Mouse (Mus musculus): ENCODE results near the gene Spata2l. TPM values are rescaled to one million over a fixed set of nuclear protein-coding genes. Genes with fewer than 3 reads are reported as not detected.
"Not testable (repeated sequence)": the region's sequence is repeated elsewhere in the genome, so short reads cannot be mapped to it uniquely, and the experiment has no call there.

Spata2l gene
- polyA plus RNA-seq, 1 experiment from 2014 or later = 8.4 TPM

DNA sequence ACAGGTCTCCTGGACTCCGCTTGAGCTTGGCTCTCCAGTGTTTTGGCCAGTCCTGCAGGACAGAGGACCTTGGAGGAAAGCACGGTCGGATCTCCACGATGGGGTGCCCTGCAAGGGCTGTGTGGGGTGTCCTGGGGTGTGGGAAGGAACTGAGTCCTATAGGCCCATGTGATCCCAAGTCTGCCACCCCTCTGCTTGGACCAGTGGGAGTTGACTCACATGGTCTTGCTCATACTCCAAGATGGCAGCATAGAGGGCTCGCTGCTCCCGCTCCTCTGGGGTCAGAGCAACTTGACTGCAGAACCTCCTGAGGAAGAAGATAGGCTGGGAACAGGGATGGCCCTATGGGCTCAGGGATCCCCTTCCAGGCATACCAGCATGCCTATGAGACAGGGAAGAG, 11.7 kb upstream of the Spata2l start:
- no peak for DNase-seq (ENCODE audit: low spot score)

GRCm38 (mm10) chr8:123245543-123245942, 9.5 kb upstream of the Spata2l start:
- no peak for DNase-seq (ENCODE audit: low spot score)

DNA sequence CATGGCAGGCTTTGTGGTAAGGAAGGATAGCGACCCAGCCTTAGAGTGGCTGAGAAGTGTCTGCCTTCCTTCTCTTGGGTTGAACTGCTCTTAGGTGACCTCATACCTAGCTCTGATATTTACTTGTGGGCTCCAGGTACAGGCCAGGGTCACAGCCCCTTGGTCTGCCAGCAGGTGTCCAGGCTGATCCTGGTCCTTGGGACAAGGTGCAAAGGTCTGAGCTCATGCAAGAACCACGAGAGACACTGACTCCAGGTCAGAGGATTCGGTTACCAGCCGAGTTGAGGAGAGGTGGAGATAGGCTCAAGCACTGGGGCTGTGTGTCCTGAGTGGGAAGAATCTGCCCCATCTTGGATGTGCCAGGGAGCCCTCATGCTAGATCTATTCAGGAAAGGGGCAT, 8.3 kb upstream of the Spata2l start:
- DNase-seq (ENCODE audit: low spot score) = no peak

GRCm38 (mm10) chr8:123243053-123243452, 7.0 kb upstream of the Spata2l start:
- DNase-seq (ENCODE audit: low spot score) = no peak

DNA sequence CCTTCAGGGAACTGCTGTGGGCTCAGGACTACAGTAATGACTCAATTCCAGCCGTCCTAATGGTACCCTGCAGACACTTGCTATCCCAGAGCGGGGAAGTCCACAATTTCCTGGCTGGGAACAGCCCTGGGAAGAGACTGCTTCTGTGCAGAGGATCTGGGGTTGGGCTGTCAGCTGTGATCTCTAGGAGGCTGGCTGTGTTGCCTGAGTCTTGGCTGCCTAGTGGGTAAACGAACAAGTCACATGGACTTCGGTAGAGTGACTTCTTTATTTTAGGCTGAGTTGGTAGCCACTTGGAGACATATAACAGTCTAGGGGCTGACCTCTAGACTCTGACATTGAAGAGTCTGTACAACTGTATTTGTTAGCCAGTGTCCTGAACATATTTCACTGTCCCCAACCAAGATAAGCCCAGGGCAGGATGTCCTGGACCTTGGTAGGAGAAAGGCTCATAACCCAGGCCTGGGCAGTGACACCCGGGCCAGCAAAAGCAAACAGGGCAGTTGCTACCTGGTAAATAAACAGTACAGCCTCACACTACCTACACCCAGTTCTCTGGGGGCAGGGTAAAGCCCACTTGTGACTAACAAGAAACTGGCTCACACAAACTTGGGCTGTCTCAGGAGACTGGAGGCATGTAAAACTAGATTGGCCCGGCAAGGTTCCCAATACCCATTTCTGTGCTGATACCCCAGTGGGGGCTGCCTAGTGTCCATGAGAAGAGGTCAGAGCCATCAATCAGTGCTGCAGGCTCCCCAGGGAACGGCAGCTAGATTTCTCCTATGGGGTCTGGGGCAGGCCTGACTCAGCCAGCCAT, 6.3 kb upstream of the Spata2l start:
- DNase-seq (ENCODE audit: low spot score) = no peak

- no peak for DNase-seq (ENCODE audit: low spot score)
Measured at GRCm38 (mm10) chr8:123239398-123239797, 3.4 kb upstream of the Spata2l start.

- DNase-seq (ENCODE audit: low spot score) = no peak
Measured at GRCm38 (mm10) chr8:123234918-123235519, 1.0 kb downstream of the Spata2l start.

GRCm38 (mm10) chr8:123233760-123234159, 2.3 kb downstream of the Spata2l start:
- no peak for DNase-seq (ENCODE audit: low spot score)

DNA sequence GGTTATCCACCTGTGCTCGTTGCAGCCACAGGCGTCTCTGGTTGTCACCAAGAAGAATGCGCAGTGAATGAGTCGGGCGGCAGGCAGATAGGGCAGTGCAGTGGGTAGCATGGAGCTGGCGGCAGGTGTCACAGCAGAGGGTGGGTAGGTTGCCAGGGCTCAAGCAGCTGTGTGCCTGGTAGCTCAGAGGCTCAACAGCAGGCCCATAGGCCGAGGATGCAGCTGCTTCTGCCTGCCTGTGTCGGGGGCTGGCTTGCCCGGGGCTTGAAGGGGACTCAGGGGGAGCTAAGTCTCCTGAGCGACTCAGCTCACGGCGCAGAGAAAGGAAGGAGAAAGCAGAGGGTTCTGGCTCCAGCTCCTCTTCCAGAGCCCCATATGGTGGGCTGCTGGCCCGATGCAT, 2.7 kb downstream of the Spata2l start:
- DNase-seq (ENCODE audit: low spot score) = no peak

GRCm38 (mm10) chr8:123232553-123232952, 3.5 kb downstream of the Spata2l start:
- no peak for DNase-seq (ENCODE audit: low spot score)

GRCm38 (mm10) chr8:123231742-123232141, 4.3 kb downstream of the Spata2l start:
- no peak for DNase-seq (ENCODE audit: low spot score)

DNA sequence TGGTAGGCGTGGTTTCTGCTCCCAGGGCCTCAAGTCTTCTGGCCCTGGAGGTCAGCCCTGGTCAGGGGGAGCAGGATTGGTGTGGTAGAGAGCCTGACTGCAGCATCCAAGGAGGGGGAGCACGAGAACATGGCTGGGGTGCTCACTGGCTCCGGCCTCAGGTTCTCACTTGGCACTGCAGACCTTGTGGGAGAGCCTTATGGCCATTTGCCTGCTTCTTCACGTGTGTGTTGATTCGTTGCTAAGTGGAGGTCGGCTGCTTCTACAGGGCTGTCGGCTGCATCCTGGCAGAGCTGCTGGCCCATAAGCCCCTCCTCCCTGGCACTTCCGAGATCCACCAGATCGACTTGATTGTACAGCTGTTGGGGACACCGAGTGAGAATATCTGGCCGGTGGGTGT, 5.7 kb downstream of the Spata2l start:
- not testable (repeated sequence) for DNase-seq (ENCODE audit: low spot score)

GRCm38 (mm10) chr8:123228416-123228815, 7.6 kb downstream of the Spata2l start:
- no peak for DNase-seq (ENCODE audit: low spot score)

- peak; percentile 87 for DNase-seq (ENCODE audit: low spot score)
Measured at GRCm38 (mm10) chr8:123224278-123225266, 11.5 kb downstream of the Spata2l start, which contains the start of gene Cdk10. TSS of gene Cdk10 (plus strand) at chr8:123224842.

GRCm38 (mm10) chr8:123220917-123221316, 15.1 kb downstream of the Spata2l start:
- no peak for DNase-seq (ENCODE audit: low spot score)

DNA sequence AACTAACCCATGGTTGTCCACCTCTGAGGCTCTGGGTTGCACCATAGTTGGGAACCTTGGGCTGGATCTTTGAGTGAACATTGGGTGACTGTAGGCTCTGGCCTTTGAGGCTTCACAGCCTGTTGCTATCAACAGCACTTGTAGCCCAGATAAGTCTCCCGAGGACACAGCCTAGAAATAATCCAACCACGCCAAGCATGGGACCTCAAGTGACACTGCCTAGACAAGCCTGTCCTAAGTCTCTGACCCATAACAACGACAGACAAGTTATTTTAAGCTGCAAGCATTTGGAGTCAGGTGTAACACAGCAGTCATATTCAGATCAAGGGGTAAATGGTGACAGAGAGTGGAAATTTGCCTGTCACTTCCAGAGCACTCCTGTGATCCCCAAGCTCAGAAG, 20.6 kb downstream of the Spata2l start:
- no peak for DNase-seq (ENCODE audit: low spot score)

- no peak for DNase-seq (ENCODE audit: low spot score)
Measured at GRCm38 (mm10) chr8:123213118-123213772, 22.8 kb downstream of the Spata2l start.

DNA sequence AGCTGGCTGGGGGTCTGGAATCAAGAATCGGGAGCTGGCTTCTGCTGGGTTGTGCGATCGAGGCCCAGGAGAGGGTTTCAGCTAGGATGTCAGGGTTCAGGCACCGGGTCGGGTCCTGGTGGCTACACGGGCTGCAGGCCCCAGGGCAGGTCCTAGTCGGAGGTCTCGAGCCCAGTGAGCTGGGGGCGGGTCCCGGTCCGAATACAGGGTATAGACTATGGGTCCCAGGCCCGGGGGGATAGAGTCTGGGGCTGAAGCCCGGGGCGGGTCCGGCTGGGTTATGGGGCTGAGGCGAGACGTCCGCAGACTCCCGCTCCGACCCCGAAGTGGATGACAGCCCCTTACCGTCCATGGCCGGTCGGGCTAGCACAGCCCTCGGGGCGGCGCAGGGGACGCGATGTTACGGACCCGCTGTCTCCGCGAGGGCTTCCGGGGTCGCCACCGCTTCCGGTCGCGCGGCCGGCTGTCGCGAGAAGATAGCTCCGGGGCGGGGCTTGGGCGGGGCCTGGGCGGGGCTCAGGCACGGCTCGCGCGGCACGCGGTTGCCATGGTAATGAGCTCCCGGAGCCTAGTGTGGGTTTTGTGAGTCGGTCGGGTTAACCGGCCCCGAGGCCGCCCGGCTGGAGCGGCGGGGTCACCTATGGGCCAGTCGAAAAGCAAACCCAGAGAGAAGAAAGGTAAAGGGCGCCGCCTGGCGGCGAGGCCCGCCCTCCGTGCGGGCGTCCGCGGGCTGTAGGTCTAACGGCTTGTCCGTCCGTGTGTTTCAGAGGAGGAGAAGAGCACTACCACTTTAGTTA, 23.5 kb downstream of the Spata2l start, which contains the start of the genes Chmp1a and Spata33:
Chmp1a (minus strand) TSS at position 443 of the 797 bp plus-strand sequence.
Spata33 (plus strand) TSS at position 512 of the 797 bp plus-strand sequence.
- peak; percentile 93 for DNase-seq (ENCODE audit: low spot score)

DNA sequence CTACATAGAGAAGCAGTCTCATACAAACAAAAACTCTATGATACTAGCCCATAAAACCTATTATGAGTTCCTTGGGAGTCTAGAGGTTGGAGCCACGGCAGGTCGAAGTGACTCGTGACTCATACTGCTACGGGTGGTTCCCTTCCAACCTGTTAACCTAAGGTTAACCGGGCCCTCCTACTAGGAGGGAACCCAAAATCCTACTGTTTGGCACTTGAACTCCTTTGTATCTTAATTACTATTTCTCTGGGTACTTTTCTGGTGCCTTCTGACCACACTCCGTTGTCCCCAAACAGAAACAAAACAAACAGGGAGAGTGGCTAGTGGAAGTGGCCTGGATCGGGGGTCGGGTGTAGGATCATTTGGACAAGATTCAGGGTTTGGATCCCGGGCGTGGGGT, 24.2 kb downstream of the Spata2l start:
- DNase-seq (ENCODE audit: low spot score) = no peak

DNA sequence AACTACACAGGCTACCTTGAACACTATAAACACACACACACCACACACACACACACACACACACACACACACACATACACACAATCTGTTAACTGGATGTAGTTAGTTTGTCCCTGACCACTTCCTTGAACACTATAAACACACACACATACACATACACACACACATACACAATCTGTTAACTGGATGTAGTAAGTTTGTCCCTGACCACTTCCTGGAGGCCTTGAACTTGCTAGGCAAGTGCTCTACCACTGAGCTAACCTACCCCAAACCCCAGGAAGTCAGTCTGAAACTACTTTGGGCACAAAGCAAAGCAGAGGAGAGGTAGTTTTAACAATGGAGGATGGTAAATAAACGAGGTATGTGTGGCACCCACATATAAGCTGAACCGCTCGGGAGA, 32.5 kb downstream of the Spata2l start:
- peak; percentile 9 for DNase-seq (ENCODE audit: low spot score)
